Mouse (Mus musculus) ovary, postnatal 36 days (tissue): ENCODE results near the gene Cbx6.

Experiments used
- DNase-seq: peaks from one replicate; pipeline ENCODE4 v3.0.0; 2022; ENCODE audit warnings: low spot score, mixed read lengths

The Cbx6 gene

GRCm38 (mm10) chr15:79803533-79804351 is 30.7 kb downstream of the Cbx6 start:
- DNase-seq, result peak; percentile 45

GRCm38 (mm10) chr15:79802304-79802703 is 32.2 kb downstream of the Cbx6 start:
- DNase-seq, result no peak

GRCm38 (mm10) chr15:79801646-79802045 is 32.8 kb downstream of the Cbx6 start:
- DNase-seq, result no peak

GRCm38 (mm10) chr15:79800701-79801100 is 33.8 kb downstream of the Cbx6 start:
- DNase-seq, result no peak

- DNase-seq, result no peak
These were observed 35.9 kb downstream of the Cbx6 start for GRCm38 (mm10) chr15:79798591-79798990.

GRCm38 (mm10) chr15:79797680-79798079 is 36.8 kb downstream of the Cbx6 start:
- DNase-seq, result no peak

- no peak for DNase-seq
These were observed 37.4 kb downstream of the Cbx6 start for GRCm38 (mm10) chr15:79797096-79797495.

- no peak for DNase-seq
These were observed 38.2 kb downstream of the Cbx6 start for GRCm38 (mm10) chr15:79796256-79796655.

GRCm38 (mm10) chr15:79794173-79794572 is 40.3 kb downstream of the Cbx6 start:
- DNase-seq, result no peak

GRCm38 (mm10) chr15:79793076-79793475 is 41.4 kb downstream of the Cbx6 start:
- DNase-seq, result no peak

- DNase-seq, result no peak
These were observed 42.0 kb downstream of the Cbx6 start for GRCm38 (mm10) chr15:79792455-79792854.

GRCm38 (mm10) chr15:79791502-79791901 is 43.0 kb downstream of the Cbx6 start:
- DNase-seq, result peak; percentile 68

- no peak for DNase-seq
These were observed 43.6 kb downstream of the Cbx6 start for GRCm38 (mm10) chr15:79790905-79791304.

- DNase-seq, result no peak
These were observed 44.4 kb downstream of the Cbx6 start for GRCm38 (mm10) chr15:79790111-79790510.

- no peak for DNase-seq
These were observed 46.7 kb downstream of the Cbx6 start for GRCm38 (mm10) chr15:79787815-79788214.

- no peak for DNase-seq
These were observed 49.4 kb downstream of the Cbx6 start for GRCm38 (mm10) chr15:79785056-79785455.

- DNase-seq, result no peak
These were observed 56.7 kb downstream of the Cbx6 start, which contains the start of gene Dnal4 for GRCm38 (mm10) chr15:79777749-79778148. Gene Dnal4, minus strand, starts transcription at chr15:79777849.

GRCm38 (mm10) chr15:79775662-79776061 is 58.8 kb downstream of the Cbx6 start:
- no peak for DNase-seq

GRCm38 (mm10) chr15:79774117-79775027 is 60.1 kb downstream of the Cbx6 start:
- DNase-seq, result peak; percentile 92
